Mouse (Mus musculus) c-Kit-positive CD71-positive TER-119-positive erythroid progenitor cells, embryonic 14.5 days (primary cell): ENCODE data around the gene Ddx49.

Experiments
- DNase-seq: peaks from one replicate; pipeline ENCODE4 v3.0.0-alpha.2; 2013; ENCODE audit warnings: low spot score

Gene Ddx49

DNA sequence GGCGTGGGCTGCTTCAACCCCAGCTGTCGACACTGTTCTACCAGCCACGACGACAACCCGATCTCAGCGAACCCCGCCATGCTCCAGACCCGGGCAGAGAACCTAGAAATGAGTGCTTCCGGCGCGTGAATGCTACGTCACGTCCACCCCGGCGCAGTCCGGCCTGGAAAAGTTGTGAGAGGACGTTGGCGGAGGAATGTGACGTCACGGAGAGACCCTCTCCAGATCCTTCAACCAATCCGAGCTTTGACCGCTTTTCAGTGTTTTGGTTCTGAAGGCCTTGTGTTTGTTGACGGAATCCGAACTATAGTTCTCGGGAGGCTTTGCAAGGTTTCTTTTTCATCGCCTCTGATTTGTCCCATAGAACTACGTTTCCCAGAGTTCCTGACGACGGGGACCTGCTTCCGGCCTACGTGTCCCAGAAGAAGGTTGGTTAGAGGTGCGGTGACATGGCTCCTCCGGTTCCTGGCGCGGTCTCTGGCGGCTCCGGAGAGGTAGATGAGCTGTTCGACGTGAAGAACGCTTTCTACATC lies at the start of gene Ddx49, which contains the start of gene Cope:
TSS of gene Ddx49 (minus strand) at position 132 of the 533 bp plus-strand sequence.
TSS of gene Cope (plus strand) at position 161 of the 533 bp plus-strand sequence.
- DNase-seq: peak; percentile 88

DNA sequence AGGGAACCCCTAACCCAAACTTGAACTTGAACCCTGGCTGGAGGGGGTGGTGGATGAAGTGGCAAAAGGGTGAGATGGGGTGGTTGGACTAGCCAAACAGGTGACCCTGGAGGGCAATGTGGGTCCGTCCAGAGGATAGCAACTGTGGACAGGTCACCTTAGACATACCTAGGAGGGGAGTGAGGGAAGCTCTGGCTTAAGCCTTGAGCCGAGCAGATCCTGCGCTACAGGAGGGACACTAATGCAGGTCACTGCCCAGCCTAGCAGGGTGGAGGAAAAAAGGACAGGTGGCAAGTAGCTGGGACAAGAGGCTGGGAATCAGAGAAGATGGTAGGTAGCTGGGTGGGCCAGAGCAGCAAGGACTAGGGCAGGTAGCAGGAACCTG lies 49.7 kb upstream of the Ddx49 start:
- DNase-seq: no peak

DNA sequence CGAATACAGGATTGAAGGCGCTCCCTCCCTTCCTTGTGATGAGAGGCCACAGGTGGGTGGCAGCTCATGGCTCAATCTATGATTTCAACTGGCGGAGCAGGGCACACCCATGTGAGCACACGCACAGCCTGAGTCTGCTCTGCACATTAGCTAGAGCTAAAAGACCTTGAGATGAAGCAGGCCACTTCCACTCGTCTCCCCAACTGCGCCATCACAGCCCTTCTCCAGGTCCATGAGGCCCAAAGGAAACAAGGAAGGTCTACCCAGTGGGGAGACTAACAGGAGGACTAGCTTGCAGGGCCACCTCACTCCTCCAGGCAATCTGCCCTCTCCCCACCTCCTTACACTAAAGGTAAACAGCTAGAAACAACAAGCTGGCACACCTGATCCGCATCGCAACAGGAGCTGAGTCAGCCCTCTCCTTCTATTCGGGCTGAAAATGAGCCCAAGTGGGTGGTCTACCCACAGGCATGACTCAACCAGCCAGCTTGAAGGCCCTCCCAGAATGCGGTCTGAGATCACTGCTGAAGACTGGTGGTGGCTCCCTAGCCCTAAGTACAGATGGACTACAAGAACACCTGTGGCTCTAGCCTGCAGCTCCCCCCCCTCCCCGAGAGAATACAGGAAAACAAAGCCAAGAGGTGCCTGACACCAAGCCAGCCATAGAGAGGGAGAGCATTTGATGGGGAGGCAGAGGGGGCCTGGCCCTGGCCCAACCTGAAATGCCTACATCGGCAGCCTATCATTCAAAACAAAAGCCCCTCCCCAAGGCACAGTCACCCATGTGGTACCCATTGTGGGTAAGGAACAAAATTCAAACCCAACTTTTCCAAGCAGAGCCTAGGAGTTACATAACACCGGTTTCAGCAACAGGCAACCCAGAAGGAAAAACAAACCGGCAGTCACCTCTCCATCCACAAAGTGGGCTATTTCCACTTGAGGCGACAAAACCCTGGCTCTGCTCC lies 49.0 kb upstream of the Ddx49 start:
- no peak for DNase-seq

DNA sequence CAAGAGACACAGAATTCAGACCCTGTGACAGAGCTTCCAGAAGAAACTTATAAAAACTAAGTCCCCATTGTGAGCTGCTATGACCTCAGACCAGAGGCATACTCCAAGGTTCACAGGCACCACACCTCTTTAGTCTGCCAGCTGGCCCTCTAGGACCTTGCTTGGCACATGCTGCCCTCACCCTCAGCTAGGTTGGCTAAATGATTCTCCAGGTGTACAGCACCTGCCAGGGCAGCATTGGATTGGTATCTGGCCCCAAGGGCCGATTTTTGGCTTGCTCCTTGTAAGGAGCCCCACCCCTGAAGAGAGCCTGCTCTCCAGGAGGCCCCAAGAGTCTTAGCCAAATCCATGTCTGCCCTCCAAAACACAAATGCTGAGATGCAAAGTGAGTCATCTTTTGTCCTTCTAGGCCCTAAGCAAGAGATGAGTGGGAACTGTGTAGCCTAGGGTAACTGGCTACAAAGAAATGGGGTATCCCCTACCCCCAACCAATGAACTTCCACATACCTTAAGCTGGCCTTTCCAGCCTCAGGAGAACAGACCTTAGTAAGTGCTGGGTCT lies 45.7 kb upstream of the Ddx49 start:
- DNase-seq: no peak

DNA sequence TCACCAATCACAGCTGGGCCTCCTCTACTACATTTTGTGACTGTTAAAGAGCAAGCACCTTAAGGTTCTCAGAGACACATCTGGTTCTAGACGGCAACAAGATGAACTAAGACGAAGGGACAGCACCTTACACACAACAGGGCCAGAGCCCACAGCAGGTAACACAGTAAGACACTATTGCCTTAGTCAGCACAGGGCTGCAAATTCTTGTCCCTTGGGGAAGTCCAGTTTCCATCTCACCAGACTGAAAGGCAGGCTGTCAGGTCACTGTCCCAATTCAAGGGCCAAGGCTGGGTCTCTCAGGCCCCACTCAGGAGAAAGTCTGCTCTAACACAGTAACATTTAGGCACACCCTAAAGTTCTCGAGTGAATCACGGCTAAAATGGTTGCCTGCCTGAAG lies 45.2 kb upstream of the Ddx49 start:
- DNase-seq: no peak

DNA sequence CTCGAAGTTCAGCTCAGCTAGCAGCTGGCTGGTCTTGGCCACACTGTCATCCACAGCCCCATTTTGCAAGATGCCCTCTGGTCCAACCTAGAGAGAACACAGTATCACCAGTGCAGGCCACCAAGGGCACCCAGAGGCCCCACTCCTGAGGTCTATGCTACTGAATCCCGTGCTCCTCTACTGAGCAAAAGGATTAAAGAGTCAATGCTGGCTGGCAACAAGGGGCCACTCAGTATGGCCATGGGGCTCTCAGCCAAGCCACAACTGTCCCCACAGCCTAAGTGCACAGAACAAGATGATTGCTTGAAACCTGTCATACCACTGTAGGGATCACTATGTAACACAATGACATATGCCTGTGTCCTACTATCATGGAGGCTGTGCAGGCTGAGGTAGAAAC lies 42.0 kb upstream of the Ddx49 start:
- no peak for DNase-seq

DNA sequence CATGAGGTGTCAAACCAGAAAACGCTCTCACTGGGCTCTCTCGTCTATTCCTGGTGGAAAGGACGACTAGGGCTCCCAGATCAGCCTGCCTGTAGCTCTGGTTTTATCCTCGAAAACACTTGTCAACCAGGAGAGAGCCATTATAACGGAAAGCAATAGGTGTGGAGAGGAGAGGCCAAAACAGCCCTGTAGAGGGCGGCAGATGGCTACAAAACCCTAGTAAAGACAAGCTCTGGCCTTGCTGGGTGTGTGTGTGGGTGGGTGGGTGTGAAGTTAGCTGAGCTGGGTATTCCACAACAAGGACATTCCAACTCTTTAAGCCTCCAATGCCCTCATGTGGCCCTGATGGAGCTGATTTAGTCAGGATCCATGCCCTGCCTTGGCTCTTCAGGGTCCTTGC lies 41.4 kb upstream of the Ddx49 start:
- no peak for DNase-seq

DNA sequence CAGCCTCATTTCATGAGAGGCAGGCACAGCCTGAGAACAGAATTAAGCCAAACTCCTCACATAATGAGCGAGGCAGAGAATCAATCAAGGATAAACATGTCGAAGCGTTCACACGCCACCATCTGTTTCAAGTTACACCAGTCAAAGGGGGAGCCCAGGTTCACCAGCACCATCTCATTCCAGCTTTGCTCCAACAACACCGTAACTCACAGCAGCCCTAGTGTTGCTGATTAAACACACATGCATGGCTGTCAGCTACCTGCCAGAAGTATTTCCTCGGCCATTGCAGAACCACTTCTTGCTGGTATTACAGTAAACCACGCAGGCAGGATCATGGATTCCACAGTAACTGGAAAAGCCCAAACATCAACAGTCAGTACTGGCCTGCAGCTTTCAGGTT lies 40.8 kb upstream of the Ddx49 start:
- DNase-seq: no peak

DNA sequence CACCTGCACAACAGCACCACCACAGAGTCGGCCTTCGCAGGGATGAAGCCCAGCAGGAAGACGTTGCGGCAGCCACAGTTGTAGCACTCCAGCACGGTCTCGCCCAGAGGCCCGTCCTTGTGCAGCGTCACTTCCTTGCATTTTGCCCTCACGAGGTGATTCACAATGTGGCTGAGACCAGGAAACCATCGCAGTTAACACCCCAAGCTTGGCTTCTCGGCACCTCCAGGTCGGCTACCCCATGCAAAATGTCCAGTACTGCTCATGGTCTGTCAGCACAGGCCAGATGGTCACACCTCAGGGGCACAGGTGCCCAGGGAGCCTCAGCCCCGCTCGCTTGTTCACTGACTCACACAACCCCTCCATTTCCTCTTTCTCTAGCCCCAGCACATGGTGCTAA lies 39.7 kb upstream of the Ddx49 start:
- no peak for DNase-seq

DNA sequence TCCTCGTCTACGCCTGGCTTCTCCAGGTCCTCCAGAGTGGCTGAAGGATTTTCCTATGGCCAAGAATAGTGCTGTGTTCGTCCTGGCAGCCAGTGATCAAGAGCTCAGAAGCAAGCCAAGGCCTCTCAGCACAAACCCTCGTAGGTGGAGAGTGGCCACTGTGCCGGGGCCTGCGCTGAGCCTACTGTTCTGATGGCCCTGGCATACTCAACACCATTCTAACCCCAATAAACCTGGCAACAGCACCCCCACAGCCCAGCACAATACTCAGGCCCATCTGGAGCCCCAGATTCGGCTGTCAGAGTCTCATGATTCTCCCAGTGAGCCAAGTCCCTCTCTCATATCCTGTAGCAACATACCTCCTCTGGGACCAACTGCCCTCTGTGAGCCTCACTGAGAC lies 38.4 kb upstream of the Ddx49 start:
- DNase-seq: no peak

DNA sequence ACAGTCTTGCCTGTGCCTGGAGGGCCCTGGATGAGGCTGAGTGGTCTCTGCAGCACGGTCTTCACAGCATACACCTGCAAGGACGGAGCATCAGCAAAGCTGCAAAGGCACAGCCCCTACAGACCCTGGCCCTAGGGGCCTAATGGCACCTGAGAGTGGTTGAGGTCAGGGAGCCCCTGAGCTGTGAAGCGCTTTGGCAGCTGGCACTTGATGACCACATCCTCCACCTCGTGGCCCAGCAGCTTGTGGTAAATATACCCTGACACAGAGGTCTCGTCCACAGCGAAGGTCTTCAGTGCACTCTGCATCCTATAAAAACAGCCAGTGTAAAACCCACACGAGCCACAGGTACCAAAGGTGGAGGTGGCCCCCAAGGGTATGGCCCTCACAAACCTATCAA lies 36.6 kb upstream of the Ddx49 start:
- no peak for DNase-seq

DNA sequence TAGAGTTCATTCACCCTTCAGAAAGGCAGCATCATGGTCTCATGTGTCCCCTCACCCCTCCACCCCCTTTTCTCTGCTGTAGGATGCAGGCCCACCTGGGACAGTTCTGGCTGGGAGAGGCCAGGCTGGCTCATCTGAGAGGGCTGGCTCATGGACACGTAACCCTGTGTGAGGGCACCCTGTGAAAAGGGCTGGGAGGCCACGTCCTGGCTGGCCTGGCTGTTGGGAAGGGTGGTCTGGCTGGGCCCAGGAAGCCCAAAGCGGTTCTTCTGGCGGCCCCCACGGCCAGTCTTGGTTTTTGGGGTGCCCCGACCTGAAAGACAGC lies 30.6 kb upstream of the Ddx49 start:
- no peak for DNase-seq

DNA sequence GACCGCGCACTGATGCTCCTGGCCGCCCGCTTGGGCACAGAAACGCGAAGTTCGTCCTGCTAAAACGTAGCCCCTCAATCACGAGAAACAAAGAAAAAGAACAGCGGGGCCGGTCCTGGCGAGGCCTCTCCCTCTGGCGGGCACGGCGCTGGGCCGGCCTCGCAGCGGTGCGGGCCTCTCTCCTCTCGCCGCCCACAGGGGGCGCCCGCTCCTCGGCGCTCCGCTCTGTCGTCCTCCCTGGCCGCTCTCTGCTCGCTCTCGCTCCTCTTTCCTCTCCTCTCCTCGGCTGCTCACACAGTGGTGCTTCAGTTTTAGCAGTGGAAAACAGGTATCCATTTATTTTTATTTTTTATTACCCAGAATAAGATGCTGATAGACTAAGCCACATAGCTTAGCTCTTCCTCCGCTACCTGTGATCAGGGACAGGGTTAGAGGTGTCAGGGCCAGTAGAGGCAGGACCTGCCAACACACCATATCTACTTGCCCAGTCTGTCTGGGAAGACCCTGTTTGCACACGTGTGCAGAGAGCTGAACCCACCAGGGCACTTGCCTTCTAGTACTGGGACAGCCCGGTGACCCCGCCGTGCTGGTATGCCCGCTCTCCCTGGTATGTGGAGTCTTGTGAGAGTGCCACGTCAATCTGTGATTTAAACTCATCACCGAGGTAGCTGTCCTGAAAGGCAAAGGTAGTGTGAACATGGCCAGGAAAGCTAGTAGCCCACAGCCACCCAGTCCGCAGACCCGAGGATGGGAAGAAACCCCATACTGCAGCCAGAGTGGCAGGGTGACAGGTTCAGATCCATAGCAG lies 30.0 kb upstream of the Ddx49 start:
- no peak for DNase-seq

DNA sequence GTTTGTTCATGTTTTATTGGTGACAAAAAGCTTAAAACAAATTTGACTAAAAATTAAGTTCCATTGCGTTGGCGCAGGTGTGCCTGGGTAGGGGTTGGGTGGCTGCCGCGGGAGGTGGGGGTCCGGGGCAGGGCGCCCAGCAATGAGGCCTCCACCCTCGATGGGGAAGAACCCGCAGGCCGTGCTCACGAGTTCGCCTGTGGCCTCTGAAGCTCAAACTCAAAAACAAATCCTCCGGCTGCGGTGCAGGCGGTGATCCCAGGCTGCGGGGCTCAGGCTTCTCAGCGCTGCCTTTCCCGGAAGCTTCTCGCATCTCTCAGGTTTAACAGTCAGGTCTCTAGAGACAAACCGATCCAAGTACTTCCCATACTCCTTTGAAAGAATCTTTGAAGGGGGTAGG lies 29.2 kb upstream of the Ddx49 start:
- no peak for DNase-seq

DNA sequence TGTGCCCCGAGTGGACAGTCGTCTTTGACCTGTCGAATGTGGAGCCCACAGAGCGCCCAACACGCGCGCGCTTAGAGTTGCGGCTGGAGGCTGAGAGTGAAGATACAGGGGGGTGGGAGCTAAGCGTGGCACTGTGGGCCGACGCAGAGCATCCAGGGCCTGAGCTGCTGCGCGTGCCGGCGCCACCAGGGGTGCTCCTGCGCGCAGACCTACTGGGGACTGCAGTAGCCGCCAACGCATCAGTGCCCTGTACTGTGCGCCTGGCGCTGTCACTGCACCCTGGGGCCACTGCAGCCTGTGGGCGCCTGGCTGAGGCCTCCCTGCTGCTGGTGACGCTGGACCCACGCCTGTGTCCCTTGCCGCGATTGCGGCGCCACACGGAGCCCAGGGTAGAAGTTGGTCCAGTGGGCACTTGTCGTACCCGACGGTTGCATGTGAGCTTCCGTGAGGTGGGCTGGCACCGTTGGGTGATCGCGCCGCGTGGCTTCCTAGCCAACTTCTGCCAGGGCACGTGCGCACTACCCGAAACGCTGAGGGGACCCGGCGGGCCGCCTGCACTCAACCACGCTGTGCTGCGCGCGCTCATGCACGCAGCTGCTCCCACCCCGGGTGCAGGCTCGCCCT lies 28.6 kb upstream of the Ddx49 start:
- no peak for DNase-seq

DNA sequence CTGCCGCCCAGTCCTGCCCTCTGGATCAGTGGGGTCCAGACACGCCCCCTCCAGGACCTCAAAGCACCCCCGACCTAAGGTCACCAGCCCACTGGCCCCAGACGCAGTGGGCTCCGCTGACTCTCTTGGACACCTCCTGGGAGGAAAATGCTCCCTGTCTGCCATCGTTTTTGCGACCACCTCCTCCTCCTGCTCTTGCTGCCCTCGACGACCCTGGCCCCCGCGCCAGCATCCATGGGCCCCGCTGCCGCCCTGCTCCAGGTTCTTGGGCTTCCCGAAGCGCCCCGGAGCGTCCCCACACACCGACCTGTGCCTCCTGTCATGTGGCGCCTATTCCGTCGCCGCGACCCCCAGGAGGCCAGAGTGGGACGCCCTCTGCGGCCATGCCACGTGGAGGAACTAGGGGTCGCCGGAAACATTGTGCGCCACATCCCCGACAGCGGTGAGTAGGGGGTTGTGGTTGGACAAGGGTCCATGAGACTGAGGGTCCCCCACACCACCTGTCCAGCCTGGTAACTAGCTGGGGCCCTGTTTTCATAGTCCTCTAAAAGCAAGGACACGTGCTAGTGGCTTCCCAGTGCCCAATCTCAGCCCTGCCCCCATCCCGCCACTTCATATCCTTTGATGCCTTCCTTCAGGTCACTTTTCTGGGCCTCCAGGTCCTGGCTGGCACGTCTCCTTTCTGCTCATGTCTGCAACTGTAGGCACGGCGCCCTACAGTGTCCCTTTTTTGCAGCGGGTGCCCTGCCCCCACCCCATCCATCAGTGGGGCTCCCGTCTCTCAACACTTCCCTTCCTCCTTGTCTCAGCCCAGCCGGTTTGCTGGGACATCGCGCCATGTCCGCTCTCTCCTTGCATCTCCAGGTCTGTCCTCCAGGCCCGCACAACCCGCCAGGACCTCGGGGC lies 27.8 kb upstream of the Ddx49 start:
- no peak for DNase-seq

DNA sequence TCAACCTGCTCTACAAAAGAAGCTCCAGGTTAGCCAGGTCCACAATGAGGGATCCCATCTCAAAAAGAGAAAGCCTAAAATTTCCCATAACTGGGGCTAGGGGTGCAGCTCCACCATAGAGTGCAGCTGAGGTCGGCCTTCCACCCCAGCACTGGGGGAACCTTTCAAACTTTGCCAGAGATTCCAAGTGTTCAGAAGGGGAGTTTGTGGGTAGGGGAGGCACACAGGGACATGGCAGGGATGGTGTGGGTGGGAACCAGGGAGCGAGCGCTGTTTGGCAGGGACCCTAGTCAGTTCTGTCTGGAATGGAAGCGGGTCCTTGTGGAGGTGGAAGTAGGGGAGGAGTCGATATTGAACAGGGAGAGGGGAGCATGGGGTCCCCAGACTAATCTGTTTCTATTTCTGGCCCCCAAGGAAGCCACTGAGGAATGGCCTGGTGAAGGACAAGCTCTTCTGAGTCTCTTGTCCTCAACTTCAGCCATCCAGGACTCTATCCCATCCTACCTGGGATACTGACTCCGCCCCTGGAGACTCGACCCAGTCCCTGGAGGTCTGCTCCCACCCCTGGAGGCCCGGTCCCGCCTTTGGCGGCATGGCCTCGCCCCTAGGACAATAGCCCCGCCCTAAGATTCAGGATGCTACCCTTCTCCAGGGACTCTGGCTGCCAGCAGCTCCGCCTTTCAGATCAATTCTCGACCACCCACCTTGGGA lies 27.0 kb upstream of the Ddx49 start, which contains the start of gene Gdf1:
TSS of gene Gdf1 (plus strand) at position 694 of the 711 bp plus-strand sequence.
- DNase-seq: no peak

DNA sequence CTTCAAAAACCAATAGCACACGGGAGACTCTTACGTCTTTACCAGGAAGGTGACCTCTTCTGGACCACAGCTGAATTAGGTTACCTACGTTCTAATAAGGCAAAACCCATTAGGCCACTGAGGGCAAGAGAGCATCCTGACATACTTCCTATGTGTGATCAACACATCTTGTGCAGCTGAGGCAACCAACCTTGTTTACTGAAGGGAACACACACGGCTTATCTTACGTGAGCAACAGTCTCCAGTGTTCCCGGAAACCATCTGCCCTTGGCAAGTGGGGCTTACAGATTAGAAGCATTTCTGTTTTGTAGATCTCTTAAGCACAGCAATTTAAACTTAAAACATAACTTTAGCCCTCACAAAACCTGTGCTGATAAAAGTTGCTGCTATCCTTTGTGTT lies 25.2 kb upstream of the Ddx49 start:
- DNase-seq: peak; percentile 75

DNA sequence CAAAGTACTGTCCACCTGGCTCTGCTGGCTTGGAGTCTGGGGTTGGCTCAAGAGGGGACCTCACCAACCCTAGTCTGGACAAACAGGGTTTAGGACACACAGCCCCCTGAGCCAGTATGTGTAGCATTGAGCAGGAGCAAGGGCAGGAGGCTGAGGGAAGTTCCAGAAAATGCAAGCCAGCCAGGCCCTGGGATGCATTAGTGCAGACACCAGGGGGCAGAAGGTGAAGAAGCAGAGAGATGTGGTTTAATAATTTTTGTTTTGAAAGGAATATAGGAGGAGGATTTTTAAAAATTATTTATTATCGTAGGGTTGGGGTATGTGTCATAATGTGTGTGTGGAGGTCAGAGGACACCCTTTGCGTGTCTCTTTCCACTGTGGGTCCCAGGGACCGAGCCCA lies 21.4 kb upstream of the Ddx49 start:
- no peak for DNase-seq

DNA sequence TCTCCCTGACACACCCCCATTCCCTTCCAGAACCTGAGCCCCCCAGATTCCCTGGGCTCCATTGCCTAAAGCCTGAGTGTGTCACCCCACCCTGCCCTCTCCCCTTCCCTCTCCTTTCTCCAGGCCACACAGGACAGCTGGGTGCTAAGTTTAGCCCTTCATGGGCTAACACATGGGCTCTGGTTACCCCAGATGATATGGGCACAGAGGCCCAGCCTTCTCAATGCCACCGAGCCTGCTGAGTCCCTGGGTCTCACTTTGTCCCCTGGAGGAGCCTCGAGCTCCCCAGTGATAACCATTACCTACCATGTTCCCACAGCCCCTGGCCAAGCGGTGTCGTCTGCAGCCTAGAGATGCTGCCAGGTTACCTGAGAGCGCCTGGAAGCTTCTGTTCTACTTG lies 15.6 kb upstream of the Ddx49 start:
- DNase-seq: no peak
